Mouse (Mus musculus) midbrain, postnatal 0 days (tissue): ENCODE measurements at regions not wholly inside any gene's neighbourhood (a gene's known extent, or its start where the extent isn't known, plus 50 kb on each side); places are given as distances from the start of the nearest gene placed in this dataset.

Experiments
- ATAC-seq: fragments of 200-750 bp; cut with Nextera tagmentation; 2 replicates; pipeline ENCODE4 v1.8.0; 2017; ENCODE audit warnings: moderate number of reproducible peaks, mild to moderate bottlenecking, moderate TSS enrichment, moderate library complexity; ENCODE audit not compliant: low FRiP score
- DNase-seq: peaks from one replicate; pipeline ENCODE4 v3.0.0-alpha.2; 2015; ENCODE audit warnings: low spot score
- H3K27ac ChIP-seq: fragments of 300-500 bp; sonication (generic); 2 replicates; pipeline ENCODE4 v1.5.1; 2014; ENCODE audit warnings: low read depth, mild to moderate bottlenecking, low read length, mixed read lengths
- H3K27me3 ChIP-seq: fragments of 300-500 bp; sonication (generic); 2 replicates; pipeline ENCODE4 v1.6.1; 2014; ENCODE audit warnings: low read length, control low read depth, mixed read lengths; ENCODE audit not compliant: insufficient read depth
- H3K36me3 ChIP-seq: fragments of 300-500 bp; sonication (generic); 2 replicates; pipeline ENCODE4 v1.6.1; 2014; ENCODE audit warnings: low read length, control low read depth, mixed read lengths; ENCODE audit not compliant: insufficient read depth
- H3K4me1 ChIP-seq: fragments of 300-500 bp; sonication (generic); 2 replicates; pipeline ENCODE4 v1.6.1; 2014; ENCODE audit warnings: mild to moderate bottlenecking, control low read depth, antibody characterized with exemption, low read length, mixed read lengths; ENCODE audit not compliant: insufficient read depth
- H3K4me2 ChIP-seq: fragments of 300-500 bp; sonication (generic); 2 replicates; pipeline ENCODE4 v1.6.1; 2014; ENCODE audit warnings: low read depth, mild to moderate bottlenecking, low read length, mixed read lengths; ENCODE audit not compliant: poor library complexity, severe bottlenecking
- H3K4me3 ChIP-seq: fragments of 300-500 bp; sonication (generic); 2 replicates; pipeline ENCODE4 v1.5.1; 2014; ENCODE audit warnings: low read depth, mild to moderate bottlenecking, low read length, moderate library complexity
- H3K9ac ChIP-seq: fragments of 300-500 bp; sonication (generic); replicated peaks from 2 replicates; pipeline ENCODE4 v1.6.1; 2014; ENCODE audit warnings: mild to moderate bottlenecking, low read length, moderate library complexity, mixed read lengths; ENCODE audit not compliant: poor library complexity, severe bottlenecking
- H3K9me3 ChIP-seq: fragments of 300-500 bp; sonication (generic); 2 replicates; pipeline ENCODE4 v1.6.1; 2016; ENCODE audit warnings: low read length, control low read depth
- CTCF ChIP-seq: IDR thresholded peaks from 2 replicates; pipeline ENCODE4 v1.5.1; 2016; ENCODE audit warnings: antibody characterized with exemption, mild to moderate bottlenecking
- WGBS: fragments of 180-500 bp; shearing (Covaris S2); extraction: QIAGEN DNeasy Blood & Tissue Kit; methylation state at CpG from one replicate; pipeline ENCODE4 v1.1.7; 2014; 5-methylcytosine and 5-hydroxymethylcytosine counted together

- WGBS: 93% methylated on average over 6 of the region's 6 CpGs
- no peak overlapping the region for H3K4me2 ChIP-seq
- H3K9me3 ChIP-seq: no peaks in the 10 kb centered on the region
- ATAC-seq (no peak), DNase-seq (no peak)
- no peak for TF ChIP-seq CTCF
- H3K9ac ChIP-seq: no peak overlapping the region
- H3K4me1 ChIP-seq: no peaks in the 10 kb centered on the region
- no peaks in the 10 kb centered on the region for H3K27me3 ChIP-seq
- H3K4me3 ChIP-seq: no peak overlapping the region
- H3K27ac ChIP-seq: no peak overlapping the region
- no peaks in the 10 kb centered on the region for H3K36me3 ChIP-seq
These were observed 469.5 kb downstream of the Ankrd7 start for GRCm38 (mm10) chr6:19335653-19336052.

- WGBS: 88% methylated on average over 5 of the region's 5 CpGs
- ATAC-seq (no peak), DNase-seq (no peak)
- Histone ChIP-seq H3K27ac (no peak overlapping the region), H3K36me3 (no peaks in the 10 kb centered on the region), H3K9me3 (no peaks in the 10 kb centered on the region), H3K9ac (no peak overlapping the region), H3K4me2 (no peak overlapping the region), H3K4me3 (no peak overlapping the region), H3K4me1 (no peaks in the 10 kb centered on the region), H3K27me3 (no peaks in the 10 kb centered on the region)
- no peak for TF ChIP-seq CTCF
These were observed 472.4 kb downstream of the Ankrd7 start for GRCm38 (mm10) chr6:19338470-19338869.
